Mouse (Mus musculus): ENCODE results near the gene Tram2. TPM values are rescaled to one million over a fixed set of nuclear protein-coding genes. Genes with fewer than 3 reads are reported as not detected.

Tram2 gene
- 0.61 TPM for polyA plus RNA-seq (2015; fragmentation: Illumina TruSeq; extraction: RNeasy Lipid Tissue Mini Kit (QIAGEN cat#74804); ENCODE audit: low read depth, low replicate concordance)

GRCm38 (mm10) chr1:21079217-21079773, at the start of gene Tram2:
Gene Tram2 (minus strand): TSS chr1:21079229.

GRCm38 (mm10) chr1:20951300-20951763, 127.7 kb downstream of the Tram2 start, which contains the start of gene Efhc1:
Gene Efhc1 (plus strand): TSS chr1:20951626.

Other genes starting within 250 kb of the Tram2 start
- gene Paqr8, start 188.6 kb downstream of the Tram2 start, polyA plus RNA-seq (2015; fragmentation: Illumina TruSeq; extraction: RNeasy Lipid Tissue Mini Kit (QIAGEN cat#74804); ENCODE audit: low read depth, low replicate concordance), result 78.2 TPM
- 1.4 TPM for gene Efhc1, start 127.6 kb downstream of the Tram2 start, polyA plus RNA-seq (2015; fragmentation: Illumina TruSeq; extraction: RNeasy Lipid Tissue Mini Kit (QIAGEN cat#74804); ENCODE audit: low read depth, low replicate concordance)
- 77.6 TPM for gene Tmem14a, start 139.3 kb upstream of the Tram2 start, polyA plus RNA-seq (2015; fragmentation: Illumina TruSeq; extraction: RNeasy Lipid Tissue Mini Kit (QIAGEN cat#74804); ENCODE audit: low read depth, low replicate concordance)
- 2.6 TPM for gene Gsta3, start 161.4 kb upstream of the Tram2 start, polyA plus RNA-seq (2015; fragmentation: Illumina TruSeq; extraction: RNeasy Lipid Tissue Mini Kit (QIAGEN cat#74804); ENCODE audit: low read depth, low replicate concordance)

All from brain, adult 10 weeks (tissue).